Mouse (Mus musculus) ovary, adult 18-20 months (tissue): ENCODE data around the gene Apom.

Experiments
- DNase-seq: peaks from one replicate; pipeline ENCODE4 v3.0.0; 2022; ENCODE audit warnings: low spot score, mixed read lengths

The Apom gene

GRCm38 (mm10) chr17:35096597-35096996, 35.3 kb downstream of the Apom start:
- no peak for DNase-seq

DNA sequence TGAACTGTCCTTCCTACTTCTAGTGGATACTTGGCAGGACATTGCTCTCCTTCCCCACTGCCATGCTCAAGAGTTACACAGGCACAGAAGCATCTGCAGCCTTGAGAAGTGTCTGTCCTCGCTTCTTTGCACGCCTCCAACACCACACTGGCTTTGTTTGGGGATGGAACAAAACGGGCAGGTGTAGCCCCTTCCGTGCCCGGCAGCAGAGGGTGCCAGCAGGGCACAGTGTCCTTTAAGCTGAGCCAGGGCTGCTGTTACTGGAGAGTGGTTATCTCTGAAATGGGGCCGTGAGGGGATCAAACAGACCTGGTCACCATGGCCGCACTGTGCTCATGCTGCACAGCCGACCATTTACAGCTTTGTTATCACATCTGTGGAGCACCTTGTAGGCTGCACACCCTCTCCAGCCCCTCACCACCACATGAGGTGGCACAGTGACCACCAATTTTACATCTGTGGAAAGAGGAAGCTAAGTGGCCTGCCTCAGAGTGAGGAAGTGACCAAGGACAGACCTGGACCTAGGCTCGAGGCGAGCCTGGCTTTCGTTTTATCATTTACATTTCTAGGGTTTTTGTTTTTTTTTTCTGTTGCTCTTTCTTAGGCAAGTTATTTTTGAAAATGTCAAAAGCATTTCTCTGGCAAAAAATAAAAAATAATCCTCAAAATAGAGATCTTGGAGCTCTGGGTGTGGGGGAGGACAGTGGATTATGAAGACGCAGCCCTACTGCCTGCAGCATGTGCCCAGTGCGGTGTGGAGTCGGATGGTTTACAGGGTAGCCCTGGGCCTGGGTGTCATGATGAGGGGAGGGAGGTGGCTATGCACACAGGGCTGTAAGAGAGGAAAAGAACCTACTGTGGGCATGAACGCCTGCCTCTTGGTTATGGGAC, 37.1 kb downstream of the Apom start:
- DNase-seq = peak; percentile 51

GRCm38 (mm10) chr17:35092403-35093198, 39.2 kb downstream of the Apom start:
- DNase-seq = no peak

DNA sequence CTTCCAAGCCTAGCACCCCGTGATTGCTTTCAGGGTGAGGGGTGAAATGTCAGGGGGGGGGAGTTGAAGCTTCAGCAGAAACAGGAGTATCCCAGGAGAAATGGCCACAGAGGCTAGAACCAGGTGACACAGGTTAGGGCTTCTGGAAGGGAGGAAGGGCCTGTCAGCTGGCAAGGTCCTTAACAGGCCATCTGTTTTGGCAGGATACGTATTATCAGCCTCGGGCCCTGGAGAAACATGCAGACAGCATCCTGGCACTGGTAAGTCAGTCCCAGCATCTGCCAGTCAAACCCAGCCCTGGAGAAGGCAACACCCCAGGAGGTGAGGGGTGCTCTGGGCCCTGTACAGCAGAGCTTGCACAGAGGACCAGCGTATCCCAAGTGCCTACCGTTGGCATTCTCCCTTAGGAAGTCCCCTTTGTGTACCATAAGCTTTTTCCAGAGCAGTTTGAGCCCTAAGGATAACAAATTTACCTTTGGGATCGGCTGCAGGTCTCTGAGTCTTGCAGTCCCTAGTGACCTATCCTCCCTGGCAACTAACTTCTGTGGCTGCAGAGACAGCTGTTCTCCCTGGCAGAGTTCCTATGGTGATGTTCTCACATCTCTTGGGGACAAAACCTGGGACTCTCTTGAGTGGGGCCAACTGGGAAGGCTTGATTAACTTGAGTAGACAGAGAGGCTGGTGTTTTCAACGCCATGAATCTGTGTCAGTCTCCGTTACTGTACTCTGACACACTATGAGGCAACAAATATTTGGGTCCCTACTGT, 41.5 kb downstream of the Apom start:
- no peak for DNase-seq

GRCm38 (mm10) chr17:35088825-35089644, 42.8 kb downstream of the Apom start, which contains the start of gene Abhd16a:
Gene Abhd16a (plus strand): TSS chr17:35089263.
- DNase-seq = peak; percentile 89

- DNase-seq = no peak
These were observed 43.7 kb downstream of the Apom start for GRCm38 (mm10) chr17:35088151-35088550.

GRCm38 (mm10) chr17:35085208-35085865, 46.5 kb downstream of the Apom start, which contains the start of gene Ly6g6f:
Gene Ly6g6f (minus strand): TSS chr17:35085610.
- no peak for DNase-seq

DNA sequence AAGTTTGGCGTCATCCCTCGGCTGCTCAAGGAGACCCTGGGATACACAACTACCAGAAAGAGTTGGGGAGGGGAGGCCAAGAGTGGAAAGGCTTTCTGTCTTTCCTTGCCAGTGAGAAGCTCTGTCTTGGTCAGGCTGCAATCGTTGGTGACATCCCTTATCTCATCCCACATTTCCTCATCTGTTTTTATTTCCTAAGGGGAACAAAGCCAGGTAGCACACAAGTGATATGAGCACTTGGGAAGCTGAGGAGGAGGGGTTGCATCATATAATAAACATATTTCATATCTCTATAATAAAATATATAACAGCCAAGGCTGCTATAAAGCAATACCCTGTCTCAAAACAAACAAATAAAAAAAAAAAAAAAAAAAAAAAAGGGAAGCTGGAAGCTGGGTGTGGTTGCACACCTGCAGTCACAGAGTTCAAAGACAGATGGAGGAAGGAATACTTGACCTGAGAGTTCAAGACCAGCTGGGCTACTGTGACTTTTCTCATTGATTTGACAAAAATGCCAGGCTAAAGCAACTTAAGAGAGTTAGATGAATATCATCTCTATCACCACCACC, 47.8 kb downstream of the Apom start:
- DNase-seq = no peak

- no peak for DNase-seq
These were observed 48.8 kb downstream of the Apom start for GRCm38 (mm10) chr17:35082841-35083576.

GRCm38 (mm10) chr17:35080710-35081109, 51.1 kb downstream of the Apom start:
- no peak for DNase-seq

- no peak for DNase-seq
These were observed 51.6 kb downstream of the Apom start for GRCm38 (mm10) chr17:35080248-35080647.

GRCm38 (mm10) chr17:35079778-35080177, 52.1 kb downstream of the Apom start:
- DNase-seq = peak; percentile 38
